Mouse (Mus musculus): Measurements from ENCODE around the gene Miox. TPM values are rescaled to one million over a fixed set of nuclear protein-coding genes. Genes with fewer than 3 reads are reported as not detected.

Gene Miox
- 17.0 and 28.6 TPM in 2 replicates for polyA plus RNA-seq (2015; fragmentation: Nextera tagmentation; extraction: Ambion mirVana)

DNA sequence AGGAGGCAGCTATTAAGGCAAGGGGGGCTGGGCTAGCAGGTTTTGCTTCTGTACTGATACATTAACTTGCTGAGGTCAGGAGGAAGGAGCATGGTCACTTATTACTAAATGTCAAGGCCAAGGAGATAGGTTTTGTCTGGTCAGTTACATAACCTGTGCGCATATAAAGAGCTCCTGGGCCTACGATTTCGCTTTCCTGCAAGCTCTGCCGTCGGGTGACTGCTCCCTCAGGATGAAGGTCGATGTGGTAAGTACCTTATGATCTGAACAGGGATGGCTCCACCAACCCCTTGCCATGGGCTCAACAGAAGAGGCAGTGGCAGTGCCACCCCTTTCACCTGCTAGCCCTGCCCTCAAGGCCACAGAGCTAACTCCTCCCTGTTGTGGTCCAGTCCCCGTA lies at the start of gene Miox:
Gene Miox, plus strand, starts transcription at position 128 of the 400 bp plus-strand sequence.
- no peaks in the 10 kb centered on the region for H3K36me3 ChIP-seq (ENCODE audit: insufficient read depth, low read length)
- no peak within 1 kb of the TSS for H3K4me3 ChIP-seq (ENCODE audit: low read length)
- H3K27ac ChIP-seq (ENCODE audit: low read length) = no peak within 1 kb of the TSS
- no peaks in the 10 kb centered on the region for H3K9me3 ChIP-seq (ENCODE audit: low read length)
- no peak within 1 kb of the TSS for H3K9ac ChIP-seq (replicated peaks; ENCODE audit: low read length)
- H3K27me3 ChIP-seq (ENCODE audit: insufficient read depth, low read length) = no peaks in the 10 kb centered on the region
- WGBS = 83% methylated on average over 7 of the region's 7 CpGs
- H3K4me2 ChIP-seq (replicated peaks; ENCODE audit: low read depth, low read length) = no peak within 1 kb of the TSS
- H3K4me1 ChIP-seq (ENCODE audit: insufficient read depth, low read length) = no peaks in the 10 kb centered on the region
- no peak for ATAC-seq (ENCODE audit: low FRiP score, low TSS enrichment)

DNA sequence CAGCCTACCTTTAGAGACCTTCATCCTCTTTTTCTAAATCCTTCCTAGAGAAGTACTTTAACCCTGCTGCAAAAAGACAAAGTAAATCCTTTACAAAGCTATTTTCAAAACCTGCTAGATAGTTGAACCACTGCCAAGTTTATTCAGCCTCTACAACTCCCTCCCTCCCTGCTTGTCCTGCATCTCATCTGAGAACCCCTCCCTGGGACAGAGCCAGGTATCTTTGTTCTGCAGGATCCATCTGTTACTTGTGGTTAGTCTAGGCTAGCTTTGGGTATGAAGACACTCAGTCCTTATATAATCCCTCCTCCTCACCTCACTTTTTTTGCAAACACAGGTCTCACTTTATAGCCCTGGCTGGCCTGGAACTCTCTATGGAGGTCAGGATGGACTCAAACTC lies 49.2 kb upstream of the Miox start:
- H3K4me2 ChIP-seq (replicated peaks; ENCODE audit: low read depth, low read length) = no peak overlapping the region
- no peak overlapping the region for H3K9ac ChIP-seq (replicated peaks; ENCODE audit: low read length)
- no peaks in the 10 kb centered on the region for H3K9me3 ChIP-seq (ENCODE audit: low read length)
- no peak for ATAC-seq (ENCODE audit: low FRiP score, low TSS enrichment)
- no peaks in the 10 kb centered on the region for H3K27me3 ChIP-seq (ENCODE audit: insufficient read depth, low read length)
- H3K36me3 ChIP-seq (ENCODE audit: insufficient read depth, low read length) = peaks cover 64% of the 10 kb centered on the region
- no peak overlapping the region for H3K27ac ChIP-seq (ENCODE audit: low read length)
- H3K4me3 ChIP-seq (ENCODE audit: low read length) = no peak overlapping the region
- H3K4me1 ChIP-seq (ENCODE audit: insufficient read depth, low read length) = no peaks in the 10 kb centered on the region

DNA sequence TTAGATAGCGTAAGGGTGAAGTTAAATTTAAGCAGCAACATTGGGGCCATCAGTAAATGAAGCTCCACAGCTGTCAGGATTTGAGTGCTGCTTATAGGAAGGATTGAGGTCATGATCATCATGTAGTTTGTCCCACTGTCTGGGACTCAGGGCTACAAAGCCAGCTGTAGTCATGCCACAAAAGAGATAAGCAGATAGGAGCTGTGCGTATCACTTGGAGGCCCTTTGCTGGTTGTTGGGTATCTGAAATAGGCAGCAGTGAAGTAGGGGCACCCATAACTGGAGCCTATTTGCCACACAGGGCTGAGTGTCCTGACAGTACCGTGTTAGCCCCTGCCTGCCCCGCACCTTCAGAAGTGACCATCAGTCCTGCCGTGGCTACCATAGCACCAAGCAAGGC lies 48.7 kb upstream of the Miox start:
- 93% methylated on average over 5 of the region's 5 CpGs for WGBS
- Histone ChIP-seq H3K9ac (replicated peaks; ENCODE audit: low read length) (no peak overlapping the region), H3K36me3 (ENCODE audit: insufficient read depth, low read length) (peaks cover 67% of the 10 kb centered on the region), H3K4me1 (ENCODE audit: insufficient read depth, low read length) (no peaks in the 10 kb centered on the region), H3K27ac (ENCODE audit: low read length) (no peak overlapping the region), H3K27me3 (ENCODE audit: insufficient read depth, low read length) (no peaks in the 10 kb centered on the region), H3K4me3 (ENCODE audit: low read length) (no peak overlapping the region), H3K4me2 (replicated peaks; ENCODE audit: low read depth, low read length) (no peak overlapping the region), H3K9me3 (ENCODE audit: low read length) (no peaks in the 10 kb centered on the region)
- no peak for ATAC-seq (ENCODE audit: low FRiP score, low TSS enrichment)

DNA sequence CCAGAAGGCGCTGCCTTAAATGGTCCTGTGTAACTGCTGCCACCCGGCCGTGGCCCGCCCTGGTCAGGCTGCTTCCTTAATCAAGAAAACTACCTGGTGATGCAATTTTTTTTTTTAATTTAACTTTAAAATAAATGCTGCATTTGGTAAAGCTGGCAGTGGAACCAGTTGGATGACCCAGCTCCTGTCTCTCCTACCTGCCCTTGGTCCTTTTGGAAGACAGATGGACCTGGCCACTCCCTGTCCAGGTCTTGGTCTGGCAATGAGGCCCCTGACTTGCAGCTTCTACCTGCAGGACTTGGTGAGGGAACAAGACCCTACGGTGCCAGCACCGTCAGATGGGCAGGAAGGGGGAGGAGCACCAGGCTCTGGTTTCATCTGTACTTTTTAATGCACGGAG lies 48.1 kb upstream of the Miox start:
- Histone ChIP-seq H3K4me2 (replicated peaks; ENCODE audit: low read depth, low read length) (no peak overlapping the region), H3K9ac (replicated peaks; ENCODE audit: low read length) (no peak overlapping the region), H3K4me1 (ENCODE audit: insufficient read depth, low read length) (no peaks in the 10 kb centered on the region), H3K27ac (ENCODE audit: low read length) (no peak overlapping the region), H3K36me3 (ENCODE audit: insufficient read depth, low read length) (peaks cover 67% of the 10 kb centered on the region), H3K9me3 (ENCODE audit: low read length) (no peaks in the 10 kb centered on the region), H3K27me3 (ENCODE audit: insufficient read depth, low read length) (no peaks in the 10 kb centered on the region), H3K4me3 (ENCODE audit: low read length) (no peak overlapping the region)
- WGBS = 84% methylated on average over 7 of the region's 7 CpGs
- no peak for ATAC-seq (ENCODE audit: low FRiP score, low TSS enrichment)

DNA sequence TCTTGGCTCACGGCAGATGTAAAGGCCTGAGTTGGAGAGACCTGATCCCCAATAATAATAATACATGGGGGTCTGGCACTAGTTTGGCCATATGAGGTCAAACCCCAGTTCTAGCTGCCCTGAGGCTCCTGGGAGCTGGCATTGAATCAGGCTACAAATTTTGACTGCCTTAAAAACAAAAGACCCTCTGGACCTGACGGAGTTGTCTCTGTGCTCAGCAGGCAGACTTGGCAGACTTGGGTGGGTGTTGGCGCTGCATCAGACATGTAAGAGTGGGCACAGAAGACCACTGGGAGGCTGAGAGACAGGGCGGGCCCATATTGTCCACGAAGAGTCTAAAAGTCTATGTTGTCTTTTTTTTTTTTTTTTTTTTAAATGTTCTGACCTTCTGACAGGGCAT lies 47.6 kb upstream of the Miox start:
- H3K9ac ChIP-seq (replicated peaks; ENCODE audit: low read length) = no peak overlapping the region
- H3K4me1 ChIP-seq (ENCODE audit: insufficient read depth, low read length) = no peaks in the 10 kb centered on the region
- WGBS = 88% methylated on average over 5 of the region's 5 CpGs
- no peak overlapping the region for H3K4me3 ChIP-seq (ENCODE audit: low read length)
- no peak overlapping the region for H3K4me2 ChIP-seq (replicated peaks; ENCODE audit: low read depth, low read length)
- peaks cover 70% of the 10 kb centered on the region for H3K36me3 ChIP-seq (ENCODE audit: insufficient read depth, low read length)
- H3K27ac ChIP-seq (ENCODE audit: low read length) = no peak overlapping the region
- H3K9me3 ChIP-seq (ENCODE audit: low read length) = no peaks in the 10 kb centered on the region
- no peaks in the 10 kb centered on the region for H3K27me3 ChIP-seq (ENCODE audit: insufficient read depth, low read length)
- no peak for ATAC-seq (ENCODE audit: low FRiP score, low TSS enrichment)

DNA sequence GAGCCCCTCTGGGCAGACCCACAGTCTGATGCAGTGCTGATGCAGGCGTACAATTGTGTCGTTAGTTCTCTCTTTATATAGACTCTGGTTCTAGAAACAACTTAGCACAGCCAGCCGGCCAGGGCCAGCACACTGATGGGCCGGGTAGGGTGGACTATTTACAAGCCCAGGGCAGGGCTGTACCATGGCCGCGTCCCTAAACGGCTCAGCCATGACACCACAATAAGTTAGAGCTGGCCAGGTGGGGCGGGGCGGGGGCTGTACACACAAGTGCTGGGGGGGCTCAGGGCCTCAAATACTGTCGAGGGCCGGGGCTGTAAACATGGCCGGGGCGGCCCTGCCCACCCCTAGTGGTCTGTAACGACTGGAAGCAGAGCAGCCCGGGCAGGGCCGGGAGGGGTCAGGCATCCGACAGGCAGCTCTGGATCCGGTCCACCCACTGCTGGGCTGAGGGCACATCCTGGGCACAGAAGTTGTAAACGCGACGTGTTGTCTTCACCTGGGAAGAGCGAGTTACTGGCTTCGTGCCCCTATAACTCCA lies 45.9 kb upstream of the Miox start:
- H3K4me3 ChIP-seq (ENCODE audit: low read length) = no peak overlapping the region
- no peaks in the 10 kb centered on the region for H3K4me1 ChIP-seq (ENCODE audit: insufficient read depth, low read length)
- H3K36me3 ChIP-seq (ENCODE audit: insufficient read depth, low read length) = peaks cover 71% of the 10 kb centered on the region
- no peaks in the 10 kb centered on the region for H3K9me3 ChIP-seq (ENCODE audit: low read length)
- WGBS = 79% methylated on average over 23 of the region's 23 CpGs
- ATAC-seq (ENCODE audit: low FRiP score, low TSS enrichment) = no peak
- H3K27ac ChIP-seq (ENCODE audit: low read length) = no peak overlapping the region
- no peak overlapping the region; the same call in 1 of the 2 replicates for H3K9ac ChIP-seq (replicated peaks; ENCODE audit: low read length)
- H3K27me3 ChIP-seq (ENCODE audit: insufficient read depth, low read length) = no peaks in the 10 kb centered on the region
- no peak overlapping the region for H3K4me2 ChIP-seq (replicated peaks; ENCODE audit: low read depth, low read length)

DNA sequence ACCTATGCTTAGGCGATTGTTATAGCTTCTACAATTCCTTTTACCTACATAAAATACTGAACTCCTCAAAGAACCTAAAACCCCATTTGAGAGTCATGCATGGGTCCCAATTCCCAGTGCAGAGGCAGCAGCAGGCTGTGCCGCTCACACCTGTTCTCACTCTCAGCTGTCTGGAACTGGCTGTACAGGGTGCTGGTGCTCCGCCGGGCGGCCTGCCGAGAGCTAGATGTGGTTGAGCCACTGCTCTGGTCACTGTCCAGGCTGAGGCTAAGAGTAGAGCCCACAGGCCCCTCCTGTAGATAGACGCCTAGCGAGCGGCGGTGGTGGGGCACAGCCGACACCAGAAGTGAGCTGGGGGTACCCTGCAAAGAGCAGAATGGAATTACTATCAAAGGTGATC lies 44.7 kb upstream of the Miox start:
- no peak for ATAC-seq (ENCODE audit: low FRiP score, low TSS enrichment)
- no peak overlapping the region for H3K4me3 ChIP-seq (ENCODE audit: low read length)
- no peaks in the 10 kb centered on the region for H3K27me3 ChIP-seq (ENCODE audit: insufficient read depth, low read length)
- H3K4me1 ChIP-seq (ENCODE audit: insufficient read depth, low read length) = no peaks in the 10 kb centered on the region
- H3K36me3 ChIP-seq (ENCODE audit: insufficient read depth, low read length) = peaks cover 76% of the 10 kb centered on the region
- no peaks in the 10 kb centered on the region for H3K9me3 ChIP-seq (ENCODE audit: low read length)
- no peak overlapping the region for H3K4me2 ChIP-seq (replicated peaks; ENCODE audit: low read depth, low read length)
- 93% methylated on average over 11 of the region's 11 CpGs for WGBS
- no peak overlapping the region for H3K27ac ChIP-seq (ENCODE audit: low read length)
- H3K9ac ChIP-seq (replicated peaks; ENCODE audit: low read length) = no peak overlapping the region

DNA sequence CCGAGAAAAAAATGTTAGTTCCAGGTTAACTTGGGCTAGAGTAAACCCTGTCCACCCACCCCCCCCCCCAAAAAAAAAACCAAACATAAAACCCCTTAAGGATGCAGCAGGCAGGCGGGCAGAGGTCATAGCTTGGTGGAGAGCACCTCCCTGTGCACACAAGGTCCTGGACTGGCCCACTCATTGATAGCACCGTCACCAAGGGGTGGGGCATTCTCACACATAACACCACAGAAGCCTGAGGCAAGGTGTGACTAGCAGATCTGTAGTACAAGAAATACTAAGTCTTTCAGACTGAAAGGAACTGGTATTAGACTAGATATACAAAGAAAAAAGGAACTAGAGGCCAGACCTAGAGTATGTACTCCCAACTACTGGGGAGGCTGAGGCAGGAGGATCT lies 42.7 kb upstream of the Miox start:
- ATAC-seq (ENCODE audit: low FRiP score, low TSS enrichment) = no peak
- no peak overlapping the region for H3K4me2 ChIP-seq (replicated peaks; ENCODE audit: low read depth, low read length)
- H3K9ac ChIP-seq (replicated peaks; ENCODE audit: low read length) = no peak overlapping the region
- H3K4me1 ChIP-seq (ENCODE audit: insufficient read depth, low read length) = no peaks in the 10 kb centered on the region
- H3K9me3 ChIP-seq (ENCODE audit: low read length) = no peaks in the 10 kb centered on the region
- H3K36me3 ChIP-seq (ENCODE audit: insufficient read depth, low read length) = peaks cover 85% of the 10 kb centered on the region
- no peak overlapping the region for H3K27ac ChIP-seq (ENCODE audit: low read length)
- H3K4me3 ChIP-seq (ENCODE audit: low read length) = no peak overlapping the region
- H3K27me3 ChIP-seq (ENCODE audit: insufficient read depth, low read length) = no peaks in the 10 kb centered on the region
- 76% methylated on average over 3 of the region's 3 CpGs for WGBS

DNA sequence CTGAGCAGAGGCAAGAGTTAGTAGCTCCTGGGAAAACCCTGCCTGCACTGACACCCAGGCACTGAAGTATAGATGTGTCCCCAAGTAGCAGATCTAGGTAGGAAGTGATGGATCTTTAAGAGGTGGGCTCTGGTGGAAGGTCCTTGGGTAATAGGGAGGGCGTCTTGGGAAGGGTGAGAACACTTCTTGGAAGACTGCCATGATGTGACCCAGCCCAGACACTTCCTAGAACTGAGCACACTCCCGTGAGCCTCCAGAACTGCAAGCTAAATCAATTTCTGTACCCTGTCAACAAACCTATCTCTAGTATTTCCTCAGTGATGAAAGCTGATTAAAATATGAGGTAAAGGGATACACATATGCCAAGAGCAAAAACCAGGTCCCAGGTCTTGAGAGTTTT lies 41.4 kb upstream of the Miox start:
- no peak overlapping the region for H3K27ac ChIP-seq (ENCODE audit: low read length)
- 69% methylated on average over 2 of the region's 2 CpGs for WGBS
- H3K36me3 ChIP-seq (ENCODE audit: insufficient read depth, low read length) = peaks cover 79% of the 10 kb centered on the region
- no peaks in the 10 kb centered on the region for H3K4me1 ChIP-seq (ENCODE audit: insufficient read depth, low read length)
- H3K4me2 ChIP-seq (replicated peaks; ENCODE audit: low read depth, low read length) = no peak overlapping the region
- H3K4me3 ChIP-seq (ENCODE audit: low read length) = no peak overlapping the region
- ATAC-seq (ENCODE audit: low FRiP score, low TSS enrichment) = no peak
- no peaks in the 10 kb centered on the region for H3K9me3 ChIP-seq (ENCODE audit: low read length)
- no peak overlapping the region for H3K9ac ChIP-seq (replicated peaks; ENCODE audit: low read length)
- no peaks in the 10 kb centered on the region for H3K27me3 ChIP-seq (ENCODE audit: insufficient read depth, low read length)

DNA sequence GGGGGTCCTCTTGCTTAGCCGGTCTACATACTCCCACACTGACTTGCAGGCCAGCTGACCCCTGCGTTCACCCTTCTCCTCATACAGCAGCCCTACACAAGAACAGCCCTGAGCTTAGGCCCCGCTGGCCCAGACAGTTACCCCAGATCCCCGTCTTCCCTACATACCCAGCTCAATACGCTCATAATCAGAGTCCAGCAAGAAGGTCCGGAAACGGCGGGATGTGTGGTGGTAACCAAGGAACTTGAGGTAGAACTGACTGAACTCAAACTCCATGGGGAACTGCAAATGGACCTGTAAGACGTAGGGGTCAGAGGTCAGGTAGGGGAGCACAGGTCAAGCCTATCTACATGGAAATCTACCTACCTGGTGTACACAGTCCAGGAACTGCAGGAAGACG lies 40.4 kb upstream of the Miox start:
- H3K4me1 ChIP-seq (ENCODE audit: insufficient read depth, low read length) = no peaks in the 10 kb centered on the region
- H3K27ac ChIP-seq (ENCODE audit: low read length) = no peak overlapping the region
- H3K9ac ChIP-seq (replicated peaks; ENCODE audit: low read length) = no peak overlapping the region
- H3K4me3 ChIP-seq (ENCODE audit: low read length) = no peak overlapping the region
- no peaks in the 10 kb centered on the region for H3K27me3 ChIP-seq (ENCODE audit: insufficient read depth, low read length)
- no peak for ATAC-seq (ENCODE audit: low FRiP score, low TSS enrichment)
- 91% methylated on average over 10 of the region's 10 CpGs for WGBS
- H3K36me3 ChIP-seq (ENCODE audit: insufficient read depth, low read length) = peaks cover 76% of the 10 kb centered on the region
- no peak overlapping the region for H3K4me2 ChIP-seq (replicated peaks; ENCODE audit: low read depth, low read length)
- no peaks in the 10 kb centered on the region for H3K9me3 ChIP-seq (ENCODE audit: low read length)

All from kidney, embryonic 16.5 days (tissue).